Mouse (Mus musculus) thymus, postnatal 25 days (tissue): Measurements from ENCODE around the gene Taf5l.

Experiments
- DNase-seq: peaks from one replicate; pipeline ENCODE4 v3.0.0; 2022

Taf5l gene

GRCm38 (mm10) chr8:123959473-123959872 lies 61.7 kb downstream of the Taf5l start:
- no peak for DNase-seq

GRCm38 (mm10) chr8:123958130-123958529 lies 63.1 kb downstream of the Taf5l start:
- DNase-seq, result no peak

GRCm38 (mm10) chr8:123954246-123954645 lies 67.0 kb downstream of the Taf5l start:
- DNase-seq, result no peak

GRCm38 (mm10) chr8:123953686-123954085 lies 67.5 kb downstream of the Taf5l start:
- no peak for DNase-seq

GRCm38 (mm10) chr8:123950077-123950802 lies 71.0 kb downstream of the Taf5l start:
- peak; percentile 73 for DNase-seq

- DNase-seq, result no peak
These were observed 71.6 kb downstream of the Taf5l start for GRCm38 (mm10) chr8:123949686-123949986.

- peak; percentile 99 for DNase-seq
These were observed 72.1 kb downstream of the Taf5l start, which contains the start of gene Nup133 for GRCm38 (mm10) chr8:123948942-123949685. Gene Nup133 (minus strand): TSS chr8:123949265.
